Mouse (Mus musculus) E14TG2a.4 (cell line): ENCODE measurements around the gene Spint2.

Experiments used
- H3K27me3 ChIP-seq: 2 replicates; pipeline ENCODE4 v1.6.1; 2014; ENCODE audit warnings: low read length, control low read depth; ENCODE audit not compliant: insufficient read depth
- H3K36me3 ChIP-seq: 2 replicates; pipeline ENCODE4 v1.6.1; 2014; ENCODE audit warnings: low read length, control low read depth; ENCODE audit not compliant: insufficient read depth
- H3K4me1 ChIP-seq: replicated peaks from 2 replicates; pipeline ENCODE4 v1.6.1; 2014; ENCODE audit warnings: low read depth, low read length, control low read depth
- H3K4me3 ChIP-seq: replicated peaks from 2 replicates; pipeline ENCODE4 v1.5.1; 2014; ENCODE audit warnings: mild to moderate bottlenecking, low read length
- H3K9me3 ChIP-seq: 2 replicates; pipeline ENCODE4 v1.6.1; 2014; ENCODE audit warnings: low read length, control low read depth
- CTCF ChIP-seq: conservative IDR thresholded peaks from 2 replicates; pipeline ENCODE4 v1.5.1; 2014; ENCODE audit warnings: low read length
- NANOG ChIP-seq: IDR thresholded peaks from 2 replicates; pipeline ENCODE4 v1.6.1; 2014; ENCODE audit warnings: borderline replicate concordance, low read length, mixed read lengths
- POU5F1 ChIP-seq: IDR thresholded peaks from 2 replicates; pipeline ENCODE4 v1.6.1; 2014; ENCODE audit warnings: low read length, borderline replicate concordance

The Spint2 gene

DNA sequence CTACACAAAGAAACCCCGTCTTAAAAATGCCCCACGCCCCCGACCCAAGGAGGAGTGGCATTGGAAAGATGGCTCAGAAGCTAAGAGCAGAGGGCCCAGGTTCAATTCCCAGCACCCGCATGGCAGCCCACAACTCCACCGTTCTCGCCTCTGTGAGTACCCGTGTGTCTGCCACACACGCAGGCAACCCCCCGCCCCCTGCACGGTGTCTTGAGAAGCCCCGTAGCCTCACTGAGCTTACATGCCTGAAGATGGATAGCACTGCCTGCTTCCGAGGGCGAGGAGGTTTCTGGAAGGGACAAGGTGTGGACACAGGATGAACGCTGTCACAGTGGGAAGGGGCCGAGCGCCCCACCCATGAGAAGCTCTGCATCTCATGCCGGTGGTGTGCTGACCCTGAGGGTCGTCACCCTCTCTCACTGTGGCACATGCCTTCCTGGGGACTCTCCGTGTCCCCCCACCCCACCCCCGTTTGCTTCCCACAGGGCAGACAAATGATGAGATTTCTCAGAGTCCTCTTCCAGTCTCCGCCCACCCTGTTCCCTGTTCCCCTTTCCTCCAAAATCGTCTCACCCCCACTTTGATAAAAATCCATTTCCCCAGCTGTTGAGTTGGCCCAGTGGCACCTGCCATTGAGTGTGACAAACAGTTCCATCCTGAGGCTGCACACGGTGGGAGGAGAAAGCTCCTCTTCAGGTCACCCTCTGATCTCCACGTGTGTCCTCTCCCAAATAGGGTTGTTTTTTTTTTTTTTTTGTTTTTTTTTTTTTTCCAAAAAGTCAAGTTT, 14.3 kb upstream of the Spint2 start:
- H3K4me3 ChIP-seq = peak overlapping the region; percentile 29; the same call in 1 of the 2 replicates
- no peak for TF ChIP-seq NANOG
- TF ChIP-seq POU5F1 = no peak
- TF ChIP-seq CTCF = no peak
- H3K4me1 ChIP-seq = peaks cover 62% of the 10 kb centered on the region
- peaks cover 4% of the 10 kb centered on the region; the same call in 1 of the 2 replicates for H3K27me3 ChIP-seq
- no peaks in the 10 kb centered on the region for H3K9me3 ChIP-seq
- H3K36me3 ChIP-seq = peaks cover 15% of the 10 kb centered on the region

GRCm38 (mm10) chr7:29294111-29294761, 12.5 kb upstream of the Spint2 start:
- peaks cover 72% of the 10 kb centered on the region for H3K4me1 ChIP-seq
- peaks cover 4% of the 10 kb centered on the region; the same call in 1 of the 2 replicates for H3K27me3 ChIP-seq
- peaks cover 15% of the 10 kb centered on the region for H3K36me3 ChIP-seq
- H3K9me3 ChIP-seq = no peaks in the 10 kb centered on the region
- TF ChIP-seq NANOG = no peak
- H3K4me3 ChIP-seq = peak overlapping the region; percentile 58

GRCm38 (mm10) chr7:29293131-29294065, 11.7 kb upstream of the Spint2 start:
- Histone ChIP-seq H3K4me3 (peak overlapping the region; percentile 70), H3K9me3 (no peaks in the 10 kb centered on the region), H3K27me3 (no peaks in the 10 kb centered on the region; the same call in 1 of the 2 replicates), H3K36me3 (peaks cover 15% of the 10 kb centered on the region), H3K4me1 (peaks cover 76% of the 10 kb centered on the region)
- no peak for TF ChIP-seq NANOG
- TF ChIP-seq POU5F1 = no peak
- TF ChIP-seq CTCF = no peak

DNA sequence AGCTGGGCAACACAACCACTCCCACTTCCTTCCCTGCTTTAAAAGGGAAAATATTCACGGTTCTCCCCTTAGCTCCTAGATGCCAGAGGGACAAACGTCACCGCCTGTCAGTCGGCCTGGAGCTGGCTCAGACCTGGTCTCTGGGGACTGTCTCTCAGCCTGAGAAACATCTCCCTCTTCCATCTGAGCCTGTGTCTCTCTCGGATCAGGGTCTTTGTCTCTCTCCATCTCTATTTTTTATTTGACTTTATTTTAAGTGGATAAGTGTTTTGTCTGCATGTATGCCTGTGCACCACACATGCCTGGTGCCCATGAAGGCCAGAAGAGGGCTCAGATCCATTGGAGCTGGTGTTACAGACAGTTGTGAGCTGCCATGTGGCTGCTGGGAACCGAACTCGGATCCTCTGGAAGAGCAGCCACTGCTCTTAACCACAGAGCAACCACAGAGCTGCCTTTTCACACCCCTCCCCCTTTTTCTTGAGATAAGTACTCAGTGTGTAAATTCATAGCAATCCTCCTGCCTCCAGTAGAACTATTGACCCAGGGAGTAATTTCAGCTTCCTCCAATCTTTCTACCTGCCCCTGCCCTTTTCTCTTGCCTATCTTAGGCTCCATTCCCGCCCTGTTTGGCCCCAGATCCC, 10.9 kb upstream of the Spint2 start:
- H3K36me3 ChIP-seq = peaks cover 15% of the 10 kb centered on the region
- peak overlapping the region; percentile 70 for H3K4me3 ChIP-seq
- H3K27me3 ChIP-seq = no peaks in the 10 kb centered on the region; the same call in 1 of the 2 replicates
- peaks cover 76% of the 10 kb centered on the region for H3K4me1 ChIP-seq
- peaks cover 4% of the 10 kb centered on the region for H3K9me3 ChIP-seq
- no peak for TF ChIP-seq CTCF
- TF ChIP-seq POU5F1 = no peak
- TF ChIP-seq NANOG = no peak

- TF ChIP-seq POU5F1 (no peak), CTCF (no peak), NANOG (no peak)
- Histone ChIP-seq H3K36me3 (peaks cover 15% of the 10 kb centered on the region), H3K4me3 (peak overlapping the region; percentile 70), H3K9me3 (peaks cover 6% of the 10 kb centered on the region), H3K4me1 (peaks cover 79% of the 10 kb centered on the region), H3K27me3 (no peaks in the 10 kb centered on the region; the same call in 1 of the 2 replicates)
Observed at GRCm38 (mm10) chr7:29291616-29292457, 10.1 kb upstream of the Spint2 start.

GRCm38 (mm10) chr7:29290691-29291485, 9.2 kb upstream of the Spint2 start:
- H3K4me3 ChIP-seq = peak overlapping the region; percentile 39; the same call in 1 of the 2 replicates
- no peaks in the 10 kb centered on the region; the same call in 1 of the 2 replicates for H3K27me3 ChIP-seq
- TF ChIP-seq NANOG (no peak), CTCF (no peak), POU5F1 (no peak)
- H3K4me1 ChIP-seq = peaks cover 71% of the 10 kb centered on the region
- H3K9me3 ChIP-seq = peaks cover 6% of the 10 kb centered on the region
- peaks cover 15% of the 10 kb centered on the region for H3K36me3 ChIP-seq

GRCm38 (mm10) chr7:29289856-29290255, 8.1 kb upstream of the Spint2 start:
- Histone ChIP-seq H3K4me3 (peak overlapping the region; percentile 85), H3K4me1 (peaks cover 72% of the 10 kb centered on the region), H3K27me3 (peaks cover 5% of the 10 kb centered on the region; the same call in 1 of the 2 replicates), H3K36me3 (peaks cover 15% of the 10 kb centered on the region), H3K9me3 (peaks cover 6% of the 10 kb centered on the region)
- no peak for TF ChIP-seq NANOG
